8 mouse cellular contexts compared by ENCODE assay signal in genomic region chr9:50437830-50438722, GRCm38 (mm10). TPM values are rescaled to one million over a fixed set of nuclear protein-coding genes. Genes with fewer than 3 reads are reported as not detected.
DNase-seq lines count a peak whose midpoint lies in the region; ATAC-seq and TF ChIP-seq lines count a peak whose summit lies in the region.

No protein-coding gene starts in this region.

- H3K9ac ChIP-seq in intestine, postnatal 0 days (ENCODE audit: low read depth, low read length), result no peak overlapping the region

- intact Hi-C loops in gastrocnemius, postnatal 36 days (cut with DNase I), result loop anchor here (2.0 to 10.0 kb wide), 4 partner anchors 105 to 941 kb away; no protein-coding TSS in a partner anchor
- intact Hi-C loops in left cerebral cortex, postnatal 36 days (cut with DNase I), result loop anchor here (2.0 to 10.0 kb wide), 3 partner anchors 105 to 943 kb away; no protein-coding TSS in a partner anchor

- peak; percentile 80 for TF ChIP-seq CTCF in cortical plate, adult 2 months (IDR thresholded peaks at IDR 0.05; ENCODE audit: extremely low read depth, insufficient read depth, low read length)
- peak; percentile 98 for TF ChIP-seq CTCF in intestine, postnatal 0 days (IDR thresholded peaks at IDR 0.05; ENCODE audit: low read depth)

- no peak for TF ChIP-seq POLR2A in cortical plate, adult 2 months (IDR thresholded peaks at IDR 0.05; ENCODE audit: extremely low read depth, insufficient read depth, low read length)

- peak overlapping the region; percentile 62 for H3K4me2 ChIP-seq in intestine, postnatal 0 days (replicated peaks; ENCODE audit: low read depth)

- no peaks in the 10 kb centered on the region for H3K36me3 ChIP-seq in intestine, postnatal 0 days (ENCODE audit: control insufficient read depth, insufficient read depth)
- no peaks in the 10 kb centered on the region for H3K36me3 ChIP-seq in midbrain, embryonic 10.5 days

- H3K4me3 ChIP-seq in cortical plate, adult 2 months (ENCODE audit: insufficient read depth, low read length), result peak overlapping the region; percentile 32
- peak overlapping the region; percentile 22 for H3K4me3 ChIP-seq in intestine, postnatal 0 days (ENCODE audit: low read depth, low read length)
- peak overlapping the region; percentile 42 for H3K4me3 ChIP-seq in midbrain, embryonic 10.5 days

- H3K9me3 ChIP-seq in intestine, postnatal 0 days (ENCODE audit: control insufficient read depth), result no peaks in the 10 kb centered on the region
- no peaks in the 10 kb centered on the region for H3K9me3 ChIP-seq in midbrain, embryonic 10.5 days (replicated peaks)

- H3K27ac ChIP-seq in cortical plate, adult 2 months (ENCODE audit: insufficient read depth, low read length), result no peak overlapping the region
- no peak overlapping the region for H3K27ac ChIP-seq in intestine, postnatal 0 days (ENCODE audit: low read depth, low read length)
- H3K27ac ChIP-seq in midbrain, embryonic 10.5 days (replicated peaks), result peak overlapping the region; percentile 57

- WGBS in intestine, postnatal 0 days, result 15% methylated on average over 17 of the region's 17 CpGs
- WGBS in midbrain, embryonic 10.5 days, result 16% methylated on average over 17 of the region's 17 CpGs

- no peaks in the 10 kb centered on the region for H3K4me1 ChIP-seq in cortical plate, adult 2 months (ENCODE audit: control insufficient read depth, insufficient read depth, low read length)
- no peaks in the 10 kb centered on the region for H3K4me1 ChIP-seq in intestine, postnatal 0 days (replicated peaks; ENCODE audit: control insufficient read depth, insufficient read depth, low read length)
- peaks cover 10% of the 10 kb centered on the region for H3K4me1 ChIP-seq in midbrain, embryonic 10.5 days

- DNase-seq in gastrocnemius, postnatal 36 days, result peak; percentile 42 to 63
- peak; percentile 75 to 78 for DNase-seq in left cerebral cortex, postnatal 36 days (ENCODE audit: low spot score in 2 of 2)
- DNase-seq in midbrain, embryonic 10.5 days (ENCODE audit: low spot score), result peak; percentile 84
- DNase-seq in right cerebral cortex, postnatal 36 days (ENCODE audit: low spot score in 2 of 2), result peak; percentile 61 to 72

- no peaks in the 10 kb centered on the region for H3K27me3 ChIP-seq in intestine, postnatal 0 days (replicated peaks; ENCODE audit: control insufficient read depth, insufficient read depth, low read length)
- no peaks in the 10 kb centered on the region for H3K27me3 ChIP-seq in midbrain, embryonic 10.5 days (ENCODE audit: low read depth, poor library complexity, severe bottlenecking)

- peak; percentile 54 for ATAC-seq in activated CD4-positive, CD25-positive, alpha-beta regulatory T cell, adult 4 months
- peak; percentile 56 for ATAC-seq in intestine, postnatal 0 days
- ATAC-seq in inflammation-experienced regulatory T-cells, adult 6 months, result no peak

RNA-seq across cellular contexts. Expression of gene Plet1, which starts 56.2 kb away (rescaled TPM):
- under 1 TPM in 1 of 2 experiments, not detected in 1; 0.20 TPM for polyA plus RNA-seq in activated CD4-positive, CD25-positive, alpha-beta regulatory T cell, adult 4 months (2017; shearing (Covaris generic))
- polyA plus RNA-seq in cortical plate, adult 2 months (2012; rRNA removed), result 0.09 and 0.13 TPM in 2 replicates
- total RNA-seq in gastrocnemius, postnatal 36 days (2021), result not detected
- polyA plus RNA-seq in intestine, postnatal 0 days (2015; fragmentation: Nextera tagmentation; extraction: Ambion mirVana), result 3.1 and 4.0 TPM in 2 replicates
- not detected for total RNA-seq in left cerebral cortex, postnatal 36 days (2021)
- 0.32 and 0.36 TPM in 2 replicates for polyA plus RNA-seq in midbrain, embryonic 10.5 days (2016; fragmentation: Nextera tagmentation; extraction: Ambion mirVana)
- not detected for polyA plus RNA-seq in inflammation-experienced regulatory T-cells, adult 6 months (2017; shearing (Covaris generic))
